Mouse (Mus musculus) lung, adult 2 months (tissue): ENCODE measurements around the gene Ficd.

Experiments
- CTCF ChIP-seq: fragments of 200-500 bp; IDR thresholded peaks from 2 replicates; pipeline ENCODE4 v1.5.1; 2011; ENCODE audit warnings: mild to moderate bottlenecking, low read length, control low read depth; ENCODE audit not compliant: insufficient read depth
- POLR2A ChIP-seq: fragments of 200-500 bp; IDR thresholded peaks from 2 replicates; pipeline ENCODE4 v1.6.1; 2011; ENCODE audit warnings: low read depth, mild to moderate bottlenecking, control low read depth, low read length, borderline replicate concordance; ENCODE audit errors: extremely low read depth

GRCm38 (mm10) chr5:113690069-113690548 lies 45.5 kb upstream of the Ficd start:
- TF ChIP-seq POLR2A (no peak), CTCF (no peak)
